Mouse (Mus musculus) spleen, adult 2 months (tissue): ENCODE results near the gene Ces5a. TPM values are rescaled to one million over a fixed set of nuclear protein-coding genes. Genes with fewer than 3 reads are reported as not detected.

ENCODE experiments used
- DNase-seq, 2 experiments: peaks; one replicate each; pipeline versions ENCODE4 v3.0.0 to v3.0.0-alpha.2; 2012 to 2021; ENCODE audit warnings: low spot score in 2 of 2, low read depth in 1 of 2
- H3K27ac ChIP-seq: fragments of 200-500 bp; 2 replicates; pipeline ENCODE4 v1.5.1; 2012; ENCODE audit warnings: low read length, inconsistent platforms; ENCODE audit not compliant: insufficient read depth
- H3K27me3 ChIP-seq: fragments of 200-500 bp; 2 replicates; pipeline ENCODE4 v1.6.1; 2012; ENCODE audit warnings: mild to moderate bottlenecking, moderate library complexity, low read length, inconsistent platforms; ENCODE audit not compliant: control insufficient read depth, insufficient read depth
- H3K36me3 ChIP-seq: fragments of 200-500 bp; 2 replicates; pipeline ENCODE4 v1.6.1; 2012; ENCODE audit warnings: mild to moderate bottlenecking, low read length, inconsistent platforms; ENCODE audit not compliant: control insufficient read depth, insufficient read depth
- H3K4me1 ChIP-seq: fragments of 200-500 bp; 2 replicates; pipeline ENCODE4 v1.6.1; 2011; ENCODE audit warnings: inconsistent platforms; ENCODE audit not compliant: control insufficient read depth, insufficient read depth, insufficient read length
- H3K4me3 ChIP-seq: fragments of 200-500 bp; 2 replicates; pipeline ENCODE4 v1.5.1; 2011; ENCODE audit warnings: mild to moderate bottlenecking, inconsistent platforms; ENCODE audit not compliant: insufficient read depth, insufficient read length; ENCODE audit errors: extremely low read depth
- CTCF ChIP-seq: fragments of 200-500 bp; IDR thresholded peaks from 2 replicates; pipeline ENCODE4 v1.5.1; 2011; ENCODE audit warnings: mild to moderate bottlenecking, inconsistent platforms; ENCODE audit not compliant: insufficient read depth, insufficient read length, insufficient replicate concordance; ENCODE audit errors: extremely low read depth
- POLR2A ChIP-seq: fragments of 200-500 bp; IDR thresholded peaks from 2 replicates; pipeline ENCODE4 v1.6.1; 2011; ENCODE audit warnings: low read depth, low read length, inconsistent platforms
- WGBS: fragments of 180-500 bp; shearing (Covaris S2); methylation state at CpG from one replicate; pipeline ENCODE4 v1.1.7; 2018; 5-methylcytosine and 5-hydroxymethylcytosine counted together
- polyA plus RNA-seq: library from polyadenylated mRNA; depleted of rRNA; stranded (reverse); fragments of >200 nt; gene quantifications from 2 replicates; pipeline ENCODE4 v1.2.3, GENCODE M21; 2012; rRNA removed

The Ces5a gene
- polyA plus RNA-seq = 0.08 TPM in 1 of 2 replicates, not detected in the other

DNA sequence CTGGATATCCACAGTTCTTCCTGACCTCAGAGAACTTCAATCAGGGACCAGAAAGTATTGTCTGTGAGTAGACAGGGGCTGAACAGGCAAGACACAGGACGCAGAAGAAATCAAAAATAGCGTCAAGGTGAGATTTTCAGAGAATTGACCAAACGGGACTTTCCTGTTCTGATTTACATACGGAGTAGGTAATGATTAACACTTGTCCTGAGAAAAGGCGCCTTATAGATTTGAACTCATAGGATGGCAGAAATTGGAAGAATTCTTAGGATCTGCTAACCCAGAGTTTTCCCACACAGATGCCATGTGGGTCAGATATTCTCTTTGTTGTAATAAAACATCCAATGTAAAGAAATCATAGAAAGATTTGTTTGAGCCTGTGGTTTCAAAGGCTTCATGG is at the start of gene Ces5a:
TSS of gene Ces5a (minus strand) at position 101 of the 400 bp plus-strand sequence.
- Histone ChIP-seq H3K4me3 (no peak within 1 kb of the TSS), H3K27ac (no peak within 1 kb of the TSS), H3K4me1 (no peaks in the 10 kb centered on the region), H3K36me3 (no peaks in the 10 kb centered on the region), H3K27me3 (no peaks in the 10 kb centered on the region)
- no peak for TF ChIP-seq CTCF
- TF ChIP-seq POLR2A = no peak
- 88% methylated on average over 5 of the region's 5 CpGs for WGBS
- DNase-seq = no peak

DNA sequence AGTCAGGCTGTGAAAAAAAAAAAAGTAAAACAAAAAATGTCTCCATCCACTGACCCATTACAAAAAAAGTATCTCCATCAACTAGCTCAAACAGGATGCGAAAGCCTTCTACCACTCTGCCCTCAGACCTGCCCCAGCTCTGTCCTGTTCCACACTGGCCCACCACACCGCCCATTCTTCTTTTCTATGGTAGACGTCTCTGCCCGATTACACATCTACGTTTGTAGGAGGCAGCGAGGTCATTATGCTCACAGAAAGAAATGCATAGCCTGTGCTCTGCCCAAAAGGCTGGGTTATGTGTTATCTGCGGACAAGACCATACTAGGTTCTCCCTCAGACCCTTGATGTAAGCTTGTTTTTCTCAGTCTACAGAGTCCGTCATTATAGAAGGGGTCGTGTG is 37.2 kb upstream of the Ces5a start:
- H3K27me3 ChIP-seq = no peaks in the 10 kb centered on the region
- WGBS = 87% methylated on average over 9 of the region's 9 CpGs
- no peak for DNase-seq
- no peak overlapping the region for H3K4me3 ChIP-seq
- no peaks in the 10 kb centered on the region for H3K4me1 ChIP-seq
- no peaks in the 10 kb centered on the region for H3K36me3 ChIP-seq
- TF ChIP-seq CTCF (no peak), POLR2A (no peak)
- H3K27ac ChIP-seq = no peak overlapping the region

DNA sequence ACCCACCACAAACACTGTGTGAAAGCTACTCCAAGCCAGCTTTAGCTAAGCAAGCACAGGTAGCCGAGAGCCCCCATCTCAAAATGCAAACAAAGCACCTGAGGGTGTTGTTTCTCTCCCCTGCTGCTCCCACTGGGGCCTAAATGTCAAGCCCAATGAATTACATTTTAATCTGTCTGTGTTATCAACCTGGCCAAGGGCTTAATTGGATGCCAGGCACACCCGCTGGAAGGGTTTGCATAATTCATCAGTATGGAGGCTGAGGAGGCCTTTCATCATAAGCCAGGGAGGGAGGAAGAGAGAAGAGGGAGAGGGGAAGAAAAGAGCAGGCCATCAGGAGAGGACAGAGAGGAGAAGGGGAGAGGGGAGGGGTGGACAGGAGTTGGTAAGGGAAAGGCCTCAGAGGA is 36.5 kb upstream of the Ces5a start:
- DNase-seq = no peak
- TF ChIP-seq CTCF = no peak
- no peak for TF ChIP-seq POLR2A
- no peaks in the 10 kb centered on the region for H3K27me3 ChIP-seq
- WGBS = 75% methylated on average over 2 of the region's 2 CpGs
- H3K4me3 ChIP-seq = no peak overlapping the region
- H3K27ac ChIP-seq = no peak overlapping the region
- no peaks in the 10 kb centered on the region for H3K4me1 ChIP-seq
- H3K36me3 ChIP-seq = no peaks in the 10 kb centered on the region

DNA sequence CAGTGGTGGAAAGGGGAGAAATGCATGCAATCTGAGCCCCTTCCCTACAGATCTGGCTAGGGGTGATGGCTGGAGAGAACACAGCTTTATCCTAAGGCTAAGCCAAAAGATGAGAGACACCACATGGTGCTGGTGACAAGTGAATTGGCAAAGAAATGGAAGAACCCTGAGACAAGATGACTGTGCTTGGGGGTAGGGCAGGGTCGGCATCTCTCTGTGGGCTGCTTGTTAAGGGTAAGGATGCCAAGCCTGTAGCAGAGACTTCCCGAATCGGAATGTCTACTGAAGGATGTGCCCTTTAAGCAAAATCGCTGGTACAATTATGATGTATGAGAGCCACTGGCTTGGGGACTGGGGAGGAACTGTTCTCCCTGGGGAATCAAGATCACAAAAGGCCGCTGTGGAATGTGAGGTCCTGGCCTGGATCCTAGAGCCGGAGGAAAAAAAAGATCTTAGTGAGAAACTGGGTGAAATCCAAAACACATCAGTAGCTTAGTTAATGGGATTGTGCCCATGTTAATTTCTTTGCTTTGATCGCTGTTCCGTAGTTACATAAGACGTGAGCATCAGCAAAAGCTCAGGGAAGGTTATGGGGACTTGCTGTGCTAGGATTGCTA is 35.8 kb upstream of the Ces5a start:
- DNase-seq = no peak
- Histone ChIP-seq H3K36me3 (no peaks in the 10 kb centered on the region), H3K27me3 (no peaks in the 10 kb centered on the region), H3K4me3 (no peak overlapping the region), H3K27ac (no peak overlapping the region), H3K4me1 (no peaks in the 10 kb centered on the region)
- 75% methylated on average over 9 of the region's 9 CpGs for WGBS
- TF ChIP-seq CTCF (no peak), POLR2A (no peak)

DNA sequence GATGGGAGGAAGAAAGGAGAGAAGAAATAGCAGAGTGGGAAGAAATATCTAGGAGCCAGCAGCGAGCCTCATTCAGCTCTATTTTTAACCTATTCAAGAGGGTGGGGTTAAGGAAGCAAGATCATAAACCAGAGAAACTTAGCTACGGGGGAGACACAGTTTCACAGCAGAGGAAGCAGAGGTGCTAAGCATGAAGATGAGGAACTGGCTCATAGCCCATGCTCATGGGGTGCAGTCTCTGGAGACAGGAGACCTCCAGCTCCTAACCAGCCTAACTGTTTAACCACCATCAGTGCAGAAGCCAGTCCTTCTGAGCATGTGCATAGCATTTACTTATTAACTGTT is 34.5 kb upstream of the Ces5a start:
- TF ChIP-seq CTCF (no peak), POLR2A (no peak)
- H3K4me1 ChIP-seq = no peaks in the 10 kb centered on the region

DNA sequence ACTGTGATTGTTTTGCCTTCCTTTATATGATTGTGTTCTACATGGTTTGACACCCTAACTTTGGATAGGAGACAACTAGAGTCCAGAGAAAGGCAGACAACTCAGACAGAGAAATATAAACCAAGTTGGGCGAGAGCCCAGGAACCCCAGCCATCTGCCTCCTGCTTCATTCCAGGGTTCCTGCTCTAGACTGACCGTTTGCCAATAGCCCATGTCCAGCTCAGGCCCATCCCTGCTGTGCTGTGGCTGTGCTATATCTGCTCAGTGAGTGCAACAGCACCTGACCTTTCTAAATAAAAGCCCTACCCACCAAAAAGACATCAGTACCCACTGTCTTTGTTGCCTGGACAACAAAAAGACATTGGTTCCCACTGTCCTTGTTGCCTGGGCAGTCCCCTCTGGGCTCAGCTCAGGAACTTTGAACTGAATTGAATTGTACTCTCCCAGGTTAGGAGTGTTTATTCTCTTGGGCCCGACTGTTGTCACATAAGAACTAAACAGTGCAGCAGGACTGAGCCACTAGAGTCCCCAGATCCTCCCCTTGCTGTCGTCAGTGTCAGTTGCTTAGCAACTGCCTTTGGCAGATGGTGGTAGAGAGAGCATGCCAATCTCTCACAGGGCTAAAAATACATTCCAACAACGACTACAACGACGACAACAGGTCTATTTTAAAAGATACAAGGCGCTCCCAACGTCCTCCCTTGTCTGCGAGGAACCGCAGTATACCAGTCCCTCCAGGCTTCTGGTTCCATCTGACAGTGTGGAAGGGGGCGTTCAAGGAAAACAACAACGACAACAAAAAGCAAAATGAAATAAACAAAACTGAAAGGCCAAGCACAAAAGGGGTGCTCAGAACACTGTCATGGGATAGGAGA is 33.9 kb upstream of the Ces5a start:
- Histone ChIP-seq H3K27me3 (no peaks in the 10 kb centered on the region), H3K27ac (0 out of 2 replicates have a peak overlapping the region, but pooled peaks have one; percentile 18), H3K4me3 (no peak overlapping the region), H3K4me1 (no peaks in the 10 kb centered on the region), H3K36me3 (no peaks in the 10 kb centered on the region)
- no peak for TF ChIP-seq CTCF
- no peak for TF ChIP-seq POLR2A
- WGBS = 51% methylated on average over 13 of the region's 13 CpGs
- no peak for DNase-seq

More for the DNA sequence above, 34.5 kb upstream of the Ces5a start:
- no peak for DNase-seq
- H3K4me3 ChIP-seq = no peak overlapping the region
- 0 out of 2 replicates have a peak overlapping the region, but pooled peaks have one; percentile 14 for H3K27ac ChIP-seq
- WGBS = 4% methylated on average over 2 of the region's 2 CpGs
- H3K36me3 ChIP-seq = no peaks in the 10 kb centered on the region
- no peaks in the 10 kb centered on the region for H3K27me3 ChIP-seq

DNA sequence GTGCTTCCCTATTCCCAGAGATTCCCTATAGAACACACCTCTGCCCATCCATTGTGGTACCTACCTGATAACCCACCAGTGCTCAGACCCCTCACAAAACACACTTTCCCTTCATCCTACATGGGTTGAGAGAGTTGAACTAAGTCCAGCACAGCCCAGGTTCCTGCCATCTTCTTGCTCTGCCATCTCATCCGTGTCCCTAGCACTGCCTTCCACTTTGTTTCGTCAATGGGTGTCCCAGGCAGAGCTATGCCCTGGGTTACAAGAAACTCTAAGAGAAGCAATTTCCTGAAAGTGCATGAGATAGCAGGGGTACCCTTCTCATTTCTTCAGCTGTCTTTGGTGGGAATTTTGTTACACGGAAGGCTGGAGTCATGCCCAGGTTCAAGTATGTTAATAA is 33.0 kb upstream of the Ces5a start:
- DNase-seq = no peak
- H3K4me1 ChIP-seq = no peaks in the 10 kb centered on the region
- H3K36me3 ChIP-seq = no peaks in the 10 kb centered on the region
- no peak for TF ChIP-seq POLR2A
- TF ChIP-seq CTCF = no peak
- WGBS = 91% methylated on average over 3 of the region's 3 CpGs
- no peak overlapping the region for H3K4me3 ChIP-seq
- H3K27ac ChIP-seq = no peak overlapping the region
- H3K27me3 ChIP-seq = no peaks in the 10 kb centered on the region
